Mouse (Mus musculus): ENCODE results near the gene Ftsj1. TPM values are rescaled to one million over a fixed set of nuclear protein-coding genes. Genes with fewer than 3 reads are reported as not detected.

Ftsj1 gene
- total and polyA plus RNA-seq, 2 experiments from 2014 or later: 40.0 to 44.9 TPM

DNA sequence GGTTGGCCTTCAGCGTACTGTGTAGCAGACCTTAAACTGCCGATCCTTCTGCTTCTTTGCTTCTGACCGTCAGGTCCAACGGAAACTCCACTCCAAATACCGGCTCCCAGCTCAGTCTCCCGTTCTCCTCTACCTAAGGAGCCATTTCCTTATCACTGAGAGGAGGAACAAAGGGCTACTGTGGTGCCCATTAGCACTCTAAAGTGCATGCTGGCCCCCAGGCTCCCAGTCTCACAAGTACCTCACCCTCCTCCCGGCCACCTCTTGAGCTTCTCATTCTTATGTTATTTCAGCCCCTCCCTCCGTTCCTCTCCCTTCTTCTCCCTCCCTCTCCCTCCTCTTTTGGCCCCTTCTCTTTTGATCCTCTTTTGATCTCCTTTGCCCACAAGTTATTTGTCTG, 32.6 kb downstream of the Ftsj1 start:
- no peak for DNase-seq
- H3K27me3 ChIP-seq (ENCODE audit: insufficient read depth, low read length): no peaks in the 10 kb centered on the region
- no peaks in the 10 kb centered on the region for H3K4me1 ChIP-seq (ENCODE audit: insufficient read depth)
- H3K9ac ChIP-seq: no peak overlapping the region
- no peak overlapping the region for H3K27ac ChIP-seq (ENCODE audit: low read depth, low read length)
- no peak for ATAC-seq
- no peak overlapping the region for H3K4me3 ChIP-seq (ENCODE audit: low read depth, low read length)
- no peak overlapping the region for H3K4me2 ChIP-seq (ENCODE audit: low read depth)
- H3K36me3 ChIP-seq (ENCODE audit: insufficient read depth): no peaks in the 10 kb centered on the region
- whole genome bisulfite sequencing: 40% methylated on average over 8 of the region's 8 CpGs
- H3K9me3 ChIP-seq (ENCODE audit: low read length): no peaks in the 10 kb centered on the region
- no peak for TF ChIP-seq CTCF (IDR thresholded peaks at IDR 0.05; ENCODE audit: low read depth)

DNA sequence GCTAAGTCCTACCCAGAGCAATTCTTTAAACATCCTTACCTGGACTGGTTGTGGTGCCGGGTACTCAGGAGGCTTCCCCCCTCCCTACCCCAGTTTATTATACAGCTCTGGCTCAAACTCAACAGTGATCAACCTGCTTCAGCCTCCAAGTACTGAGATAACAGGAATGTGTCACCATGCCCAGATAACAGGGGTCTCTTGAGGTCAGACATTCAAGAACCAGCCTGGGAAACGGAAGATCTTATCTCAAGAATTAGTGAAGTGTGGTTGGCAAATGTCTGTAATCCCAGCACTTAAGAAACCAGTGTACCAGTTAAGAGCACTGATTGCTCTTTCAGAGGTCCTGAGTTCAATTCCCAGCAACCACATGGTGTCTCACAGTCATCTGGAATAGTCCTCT, 34.1 kb downstream of the Ftsj1 start:
- no peak overlapping the region for H3K27ac ChIP-seq (ENCODE audit: low read depth, low read length)
- H3K36me3 ChIP-seq (ENCODE audit: insufficient read depth): no peaks in the 10 kb centered on the region
- no peak for DNase-seq
- H3K4me2 ChIP-seq (ENCODE audit: low read depth): no peak overlapping the region
- 70% methylated on average over 2 of the region's 2 CpGs for WGBS
- no peak for ATAC-seq
- H3K4me1 ChIP-seq (ENCODE audit: insufficient read depth): no peaks in the 10 kb centered on the region
- TF ChIP-seq CTCF (IDR thresholded peaks at IDR 0.05; ENCODE audit: low read depth): no peak
- H3K27me3 ChIP-seq (ENCODE audit: insufficient read depth, low read length): no peaks in the 10 kb centered on the region
- H3K9ac ChIP-seq: no peak overlapping the region
- H3K9me3 ChIP-seq (ENCODE audit: low read length): no peaks in the 10 kb centered on the region
- H3K4me3 ChIP-seq (ENCODE audit: low read depth, low read length): no peak overlapping the region

DNA sequence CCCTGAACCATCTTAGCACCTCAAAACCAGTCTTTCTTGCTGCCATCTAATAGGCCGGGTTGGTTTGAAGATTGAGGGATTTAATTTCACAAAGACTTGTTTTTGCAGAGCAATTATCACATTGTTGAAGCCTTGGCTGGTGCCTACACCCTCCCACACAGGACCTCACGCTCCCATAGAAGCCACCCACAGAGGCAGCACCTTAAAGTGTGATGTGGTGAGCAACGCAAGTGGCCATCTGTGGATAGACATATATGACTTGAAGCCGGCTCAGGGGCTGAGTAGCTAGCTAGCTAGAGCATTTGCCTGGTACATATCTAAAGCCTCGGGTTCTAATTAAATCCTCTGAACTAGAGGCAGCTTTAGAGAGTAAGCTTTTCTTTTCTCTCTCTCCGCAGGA, 34.8 kb downstream of the Ftsj1 start:
- no peak for TF ChIP-seq CTCF (IDR thresholded peaks at IDR 0.05; ENCODE audit: low read depth)
- Histone ChIP-seq H3K27me3 (ENCODE audit: insufficient read depth, low read length) (no peaks in the 10 kb centered on the region), H3K4me3 (ENCODE audit: low read depth, low read length) (no peak overlapping the region), H3K27ac (ENCODE audit: low read depth, low read length) (no peak overlapping the region), H3K9me3 (ENCODE audit: low read length) (no peaks in the 10 kb centered on the region), H3K4me2 (ENCODE audit: low read depth) (no peak overlapping the region), H3K36me3 (ENCODE audit: insufficient read depth) (no peaks in the 10 kb centered on the region), H3K9ac (no peak overlapping the region), H3K4me1 (ENCODE audit: insufficient read depth) (no peaks in the 10 kb centered on the region)
- no peak for ATAC-seq
- WGBS: 31% methylated on average over 6 of the region's 6 CpGs
- DNase-seq: no peak

DNA sequence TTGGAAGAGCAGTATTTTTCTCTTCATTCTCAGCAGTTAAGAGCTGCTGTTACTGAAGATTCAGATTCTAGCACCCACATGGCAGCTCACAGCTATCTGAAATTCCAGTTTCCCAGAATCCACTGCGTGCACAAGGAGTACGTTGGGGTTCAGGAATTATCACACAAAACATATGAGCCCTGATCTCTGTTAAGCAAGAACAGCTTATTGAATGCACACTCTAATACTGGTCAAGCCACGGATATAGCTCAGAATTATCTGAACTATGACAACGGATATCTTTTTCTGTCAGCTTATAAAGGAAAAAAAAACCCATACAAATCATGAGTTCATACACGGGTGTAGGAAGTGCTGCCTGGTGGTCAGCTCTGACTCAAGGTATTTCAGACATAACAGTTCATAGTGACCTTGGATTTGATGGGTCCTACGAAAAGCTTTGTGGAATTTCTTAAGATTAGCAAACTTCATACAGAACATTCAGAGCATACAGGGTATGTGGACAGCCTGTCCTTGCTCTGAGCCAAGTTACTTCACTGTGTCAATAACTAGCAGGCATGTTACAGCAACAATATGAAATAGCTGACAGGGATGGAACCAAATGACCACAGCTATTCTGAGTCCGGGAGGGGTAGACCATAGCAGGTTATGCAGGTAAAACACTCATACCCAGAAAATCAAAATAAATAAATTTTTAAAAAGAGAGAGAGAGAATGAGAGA, 40.6 kb downstream of the Ftsj1 start:
- 80% methylated on average over 7 of the region's 7 CpGs for WGBS
- H3K4me3 ChIP-seq (ENCODE audit: low read depth, low read length): no peak overlapping the region
- no peak for ATAC-seq
- no peak for TF ChIP-seq CTCF (IDR thresholded peaks at IDR 0.05; ENCODE audit: low read depth)
- no peak overlapping the region for H3K4me2 ChIP-seq (ENCODE audit: low read depth)
- no peak overlapping the region for H3K9ac ChIP-seq
- H3K4me1 ChIP-seq (ENCODE audit: insufficient read depth): no peaks in the 10 kb centered on the region
- H3K27ac ChIP-seq (ENCODE audit: low read depth, low read length): no peak overlapping the region
- DNase-seq: no peak
- H3K9me3 ChIP-seq (ENCODE audit: low read length): no peaks in the 10 kb centered on the region
- H3K27me3 ChIP-seq (ENCODE audit: insufficient read depth, low read length): no peaks in the 10 kb centered on the region
- H3K36me3 ChIP-seq (ENCODE audit: insufficient read depth): no peaks in the 10 kb centered on the region

DNA sequence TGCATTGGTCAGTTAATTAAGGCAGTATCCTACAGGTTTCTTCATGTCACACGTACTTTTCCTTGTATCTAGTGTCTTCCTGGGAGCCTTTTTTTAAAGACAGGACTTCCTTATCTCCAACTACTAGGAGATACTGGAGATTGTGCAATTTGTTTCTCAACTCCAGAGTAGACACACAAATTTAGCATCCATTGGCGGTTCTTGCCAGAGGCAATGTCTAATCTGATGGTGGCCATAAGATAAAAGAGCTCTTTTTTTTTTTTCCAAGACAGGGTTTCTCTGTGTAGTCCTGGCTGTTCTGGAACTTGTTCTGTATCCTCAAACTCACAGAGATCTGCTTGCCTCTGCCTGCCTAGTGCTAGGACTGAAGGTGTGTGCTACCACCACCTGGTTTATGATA, 42.5 kb downstream of the Ftsj1 start:
- TF ChIP-seq CTCF (IDR thresholded peaks at IDR 0.05; ENCODE audit: low read depth): no peak
- H3K9ac ChIP-seq: no peak overlapping the region
- no peaks in the 10 kb centered on the region for H3K9me3 ChIP-seq (ENCODE audit: low read length)
- DNase-seq: no peak
- no peak overlapping the region for H3K27ac ChIP-seq (ENCODE audit: low read depth, low read length)
- ATAC-seq: no peak
- H3K4me2 ChIP-seq (ENCODE audit: low read depth): no peak overlapping the region
- H3K4me1 ChIP-seq (ENCODE audit: insufficient read depth): no peaks in the 10 kb centered on the region
- H3K36me3 ChIP-seq (ENCODE audit: insufficient read depth): no peaks in the 10 kb centered on the region
- WGBS: 69% methylated on average over 2 of the region's 2 CpGs
- H3K4me3 ChIP-seq (ENCODE audit: low read depth, low read length): no peak overlapping the region
- H3K27me3 ChIP-seq (ENCODE audit: insufficient read depth, low read length): no peaks in the 10 kb centered on the region

DNA sequence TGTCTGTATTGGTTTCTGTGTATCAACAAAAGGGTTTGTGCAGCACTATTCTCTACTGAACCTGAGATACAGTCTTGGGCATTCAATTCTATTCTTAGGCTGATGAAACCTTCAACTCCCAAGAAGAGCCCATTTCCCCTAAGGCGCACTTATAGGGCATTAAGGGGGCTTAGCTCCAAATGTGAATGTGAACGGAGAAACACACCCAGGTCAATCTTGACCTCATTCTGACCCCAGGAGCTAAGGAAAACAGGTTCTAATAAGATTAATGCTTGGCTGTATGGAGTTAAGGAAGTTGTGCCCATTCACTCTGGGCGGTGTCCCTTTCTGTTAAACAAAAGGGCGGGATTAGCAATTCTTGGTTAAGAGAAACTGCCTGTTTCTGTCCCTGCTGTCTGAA, 45.0 kb downstream of the Ftsj1 start:
- ATAC-seq: no peak
- TF ChIP-seq CTCF (IDR thresholded peaks at IDR 0.05; ENCODE audit: low read depth): no peak
- H3K4me1 ChIP-seq (ENCODE audit: insufficient read depth): no peaks in the 10 kb centered on the region
- no peaks in the 10 kb centered on the region for H3K9me3 ChIP-seq (ENCODE audit: low read length)
- no peak overlapping the region for H3K27ac ChIP-seq (ENCODE audit: low read depth, low read length)
- H3K36me3 ChIP-seq (ENCODE audit: insufficient read depth): no peaks in the 10 kb centered on the region
- H3K4me2 ChIP-seq (ENCODE audit: low read depth): peak overlapping the region; percentile 56; the same call in 1 of the 2 replicates
- 42% methylated on average over 4 of the region's 4 CpGs for WGBS
- no peak for DNase-seq
- H3K9ac ChIP-seq: no peak overlapping the region
- no peak overlapping the region for H3K4me3 ChIP-seq (ENCODE audit: low read depth, low read length)
- no peaks in the 10 kb centered on the region for H3K27me3 ChIP-seq (ENCODE audit: insufficient read depth, low read length)

DNA sequence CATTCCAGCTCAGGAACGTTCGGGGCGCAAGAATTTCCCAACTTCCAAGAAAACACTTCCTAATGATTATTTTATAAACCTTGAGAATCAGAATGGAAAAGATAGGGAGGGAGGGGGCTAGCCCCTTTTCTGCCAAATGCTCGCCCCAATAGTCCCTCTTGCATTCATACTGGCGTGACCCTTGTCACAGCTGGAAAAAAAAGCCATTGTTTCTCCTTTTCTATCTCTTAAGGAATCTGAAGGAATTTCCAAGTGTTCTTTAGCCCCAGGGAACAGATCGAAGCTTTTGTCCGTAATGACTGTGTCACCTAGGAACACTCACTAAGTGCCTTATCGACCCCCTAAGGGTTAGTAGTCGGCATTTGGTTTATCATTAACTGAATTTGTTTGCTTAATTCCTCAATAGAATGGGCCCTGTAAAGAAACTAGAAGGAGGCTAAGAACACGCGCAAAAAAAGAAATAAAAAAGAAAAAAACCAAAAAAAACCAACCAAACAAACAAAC, 45.5 kb downstream of the Ftsj1 start:
- Histone ChIP-seq H3K27me3 (ENCODE audit: insufficient read depth, low read length) (no peaks in the 10 kb centered on the region), H3K9me3 (ENCODE audit: low read length) (no peaks in the 10 kb centered on the region), H3K27ac (ENCODE audit: low read depth, low read length) (no peak overlapping the region), H3K9ac (peak overlapping the region; percentile 71), H3K36me3 (ENCODE audit: insufficient read depth) (no peaks in the 10 kb centered on the region), H3K4me2 (ENCODE audit: low read depth) (peak overlapping the region; percentile 56), H3K4me1 (ENCODE audit: insufficient read depth) (no peaks in the 10 kb centered on the region), H3K4me3 (ENCODE audit: low read depth, low read length) (peak overlapping the region; percentile 57)
- no peak for ATAC-seq
- no peak for DNase-seq
- no peak for TF ChIP-seq CTCF (IDR thresholded peaks at IDR 0.05; ENCODE audit: low read depth)
- WGBS: 28% methylated on average over 11 of the region's 11 CpGs
